Mouse (Mus musculus): ENCODE results near the gene Szrd1. TPM values are rescaled to one million over a fixed set of nuclear protein-coding genes. Genes with fewer than 3 reads are reported as not detected.

Szrd1 gene
- 17.8 and 23.7 TPM in 2 replicates for polyA plus RNA-seq (2014; fragmentation: Nextera tagmentation; extraction: Ambion mirVana)

DNA sequence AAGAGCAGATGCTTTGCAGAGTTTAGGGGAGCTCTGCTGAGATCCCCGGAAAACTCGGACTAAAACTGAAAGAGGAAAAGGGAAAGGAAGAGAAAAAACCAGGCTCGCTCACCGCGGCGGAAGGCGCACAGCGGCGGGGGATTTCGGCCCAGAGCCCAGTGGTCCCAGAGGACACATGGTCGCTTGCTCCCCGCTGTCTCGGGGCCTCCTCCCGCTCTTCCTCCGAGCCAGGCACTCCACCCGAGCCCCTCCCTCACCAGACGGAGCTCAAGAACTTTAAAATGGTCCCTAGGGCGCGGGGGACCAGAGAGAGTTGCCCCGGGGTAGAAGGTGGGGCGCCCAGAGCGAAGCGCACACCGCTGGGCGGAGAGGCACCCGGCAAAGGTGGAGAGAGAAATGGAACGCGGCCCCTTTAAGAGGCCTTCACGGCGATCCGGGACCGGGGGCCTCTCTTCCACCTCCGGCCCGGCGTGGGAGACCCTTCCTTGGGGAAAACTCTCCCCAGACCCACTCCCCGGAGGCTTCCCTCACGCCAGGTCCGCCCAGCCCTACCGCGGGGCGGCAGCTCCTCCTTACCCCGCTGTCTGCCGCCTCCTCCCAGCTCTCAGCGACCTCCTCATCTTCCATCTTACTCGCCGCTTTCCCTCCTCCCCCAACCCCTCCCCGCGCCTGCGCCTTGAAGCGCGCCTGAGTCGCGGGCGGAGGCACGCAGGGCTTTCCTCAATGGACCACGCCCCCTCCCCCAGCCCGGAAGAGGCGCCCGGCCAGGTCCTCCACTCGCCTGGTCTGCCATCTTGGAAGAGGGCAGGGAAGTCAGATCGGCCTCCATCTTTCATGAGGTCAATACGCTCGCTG lies at the start of gene Szrd1:
Gene Szrd1, minus strand, starts transcription at position 660 of the 855 bp plus-strand sequence.
- WGBS: under 1% methylated on average over 60 of the region's 63 CpGs
- Histone ChIP-seq H3K27me3 (ENCODE audit: control insufficient read depth, insufficient read depth, low read length) (no peaks in the 10 kb centered on the region), H3K27ac (peak within 1 kb of the TSS; percentile 97), H3K4me2 (replicated peaks) (peak within 1 kb of the TSS; percentile 92), H3K4me3 (replicated peaks; ENCODE audit: low read length) (peak within 1 kb of the TSS; percentile 92), H3K9me3 (ENCODE audit: control insufficient read depth, low read length) (no peaks in the 10 kb centered on the region), H3K36me3 (replicated peaks; ENCODE audit: control insufficient read depth, insufficient read depth) (no peaks in the 10 kb centered on the region), H3K9ac (peak within 1 kb of the TSS; percentile 87), H3K4me1 (replicated peaks; ENCODE audit: control insufficient read depth, insufficient read depth, low read length) (peaks cover 34% of the 10 kb centered on the region)
- ATAC-seq (ENCODE audit: low FRiP score) (peak; percentile 94), DNase-seq (ENCODE audit: low spot score) (peak; percentile 98)

DNA sequence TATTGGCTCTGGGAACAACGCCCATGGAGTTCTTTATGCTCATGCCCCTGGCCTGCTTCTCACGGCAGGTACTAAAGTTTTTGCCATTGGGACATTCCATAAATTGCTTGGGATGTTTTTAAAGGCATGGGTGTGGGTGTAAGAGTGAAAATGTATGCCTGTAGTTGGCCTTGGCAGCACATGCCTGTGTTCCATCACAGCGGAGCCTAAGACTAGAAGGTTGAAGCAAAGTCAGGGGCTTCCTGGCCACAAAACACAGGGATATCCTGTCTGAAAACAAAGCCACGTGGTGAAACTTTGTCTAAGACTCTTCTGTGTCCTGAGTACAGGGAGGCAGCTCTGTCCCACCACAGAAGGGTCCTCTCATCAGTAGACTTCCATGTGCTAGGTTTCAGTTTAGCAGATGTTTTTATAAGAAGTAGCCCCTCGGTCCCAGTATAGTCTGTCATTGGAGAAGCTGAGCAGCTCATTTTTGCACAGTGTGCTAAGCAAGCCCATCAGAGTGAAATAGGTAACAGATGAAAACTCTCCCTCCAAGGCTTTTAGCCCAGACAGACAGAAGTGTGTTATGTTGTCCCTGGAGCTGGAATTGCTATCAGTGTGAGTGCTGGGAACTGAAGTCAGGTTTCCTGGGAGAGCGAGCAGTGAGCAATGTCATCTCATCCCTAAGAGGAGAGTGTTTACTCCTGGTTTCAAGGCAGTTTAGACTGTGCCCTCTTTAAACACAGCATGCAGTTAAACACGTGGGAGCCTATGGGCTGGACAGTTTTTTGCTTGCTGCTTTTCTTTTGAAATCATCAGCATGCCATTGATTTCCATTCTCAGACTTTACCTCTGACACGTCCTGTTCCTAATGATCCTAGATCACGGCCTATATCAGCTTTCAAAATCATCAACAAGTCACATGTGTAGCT lies 47.6 kb upstream of the Szrd1 start:
- H3K9ac ChIP-seq: no peak overlapping the region
- 80% methylated on average over 9 of the region's 9 CpGs for WGBS
- no peak overlapping the region for H3K27ac ChIP-seq
- DNase-seq (ENCODE audit: low spot score) (no peak), ATAC-seq (ENCODE audit: low FRiP score) (no peak)
- no peaks in the 10 kb centered on the region for H3K9me3 ChIP-seq (ENCODE audit: control insufficient read depth, low read length)
- no peaks in the 10 kb centered on the region for H3K27me3 ChIP-seq (ENCODE audit: control insufficient read depth, insufficient read depth, low read length)
- H3K4me2 ChIP-seq (replicated peaks): no peak overlapping the region
- H3K4me1 ChIP-seq (replicated peaks; ENCODE audit: control insufficient read depth, insufficient read depth, low read length): no peaks in the 10 kb centered on the region
- no peak overlapping the region for H3K4me3 ChIP-seq (replicated peaks; ENCODE audit: low read length)
- H3K36me3 ChIP-seq (replicated peaks; ENCODE audit: control insufficient read depth, insufficient read depth): peaks cover 26% of the 10 kb centered on the region

DNA sequence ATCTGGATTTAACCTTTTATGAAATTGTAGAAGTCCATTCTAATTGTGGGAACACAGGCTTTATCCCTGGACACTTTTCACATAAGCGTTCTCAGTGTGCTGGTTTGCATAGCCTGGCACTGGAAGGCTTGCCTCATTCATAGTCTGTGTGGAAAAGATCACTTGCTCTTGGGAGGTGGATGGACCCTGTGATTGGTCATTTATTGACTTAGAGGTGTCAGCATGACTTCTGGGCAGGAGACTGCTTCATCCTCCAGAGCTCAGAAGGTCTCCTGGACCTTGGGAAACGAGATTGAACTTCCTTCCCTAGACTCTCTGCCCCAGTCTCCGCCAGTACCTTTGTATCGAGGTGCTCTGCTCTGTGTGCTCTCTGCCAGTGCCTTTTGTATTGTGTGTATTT lies 44.9 kb upstream of the Szrd1 start:
- H3K4me3 ChIP-seq (replicated peaks; ENCODE audit: low read length): no peak overlapping the region
- no peak for DNase-seq (ENCODE audit: low spot score)
- H3K27me3 ChIP-seq (ENCODE audit: control insufficient read depth, insufficient read depth, low read length): no peaks in the 10 kb centered on the region
- peaks cover 30% of the 10 kb centered on the region for H3K36me3 ChIP-seq (replicated peaks; ENCODE audit: control insufficient read depth, insufficient read depth)
- H3K9ac ChIP-seq: no peak overlapping the region
- H3K27ac ChIP-seq: no peak overlapping the region
- no peak for ATAC-seq (ENCODE audit: low FRiP score)
- 91% methylated on average over 4 of the region's 4 CpGs for WGBS
- no peak overlapping the region for H3K4me2 ChIP-seq (replicated peaks)
- no peaks in the 10 kb centered on the region for H3K4me1 ChIP-seq (replicated peaks; ENCODE audit: control insufficient read depth, insufficient read depth, low read length)
- no peaks in the 10 kb centered on the region for H3K9me3 ChIP-seq (ENCODE audit: control insufficient read depth, low read length)

GRCm38 (mm10) chr4:141183932-141184331 lies 44.4 kb upstream of the Szrd1 start:
- ATAC-seq (ENCODE audit: low FRiP score) (no peak), DNase-seq (ENCODE audit: low spot score) (no peak)
- peaks cover 30% of the 10 kb centered on the region for H3K36me3 ChIP-seq (replicated peaks; ENCODE audit: control insufficient read depth, insufficient read depth)
- H3K4me3 ChIP-seq (replicated peaks; ENCODE audit: low read length): no peak overlapping the region
- H3K27me3 ChIP-seq (ENCODE audit: control insufficient read depth, insufficient read depth, low read length): no peaks in the 10 kb centered on the region
- no peak overlapping the region for H3K9ac ChIP-seq
- 100% methylated on average over 2 of the region's 2 CpGs for WGBS
- H3K4me1 ChIP-seq (replicated peaks; ENCODE audit: control insufficient read depth, insufficient read depth, low read length): no peaks in the 10 kb centered on the region
- H3K4me2 ChIP-seq (replicated peaks): no peak overlapping the region
- H3K9me3 ChIP-seq (ENCODE audit: control insufficient read depth, low read length): no peaks in the 10 kb centered on the region
- H3K27ac ChIP-seq: no peak overlapping the region

- no peak for ATAC-seq (ENCODE audit: low FRiP score)
- Histone ChIP-seq H3K4me2 (replicated peaks) (no peak overlapping the region), H3K36me3 (replicated peaks; ENCODE audit: control insufficient read depth, insufficient read depth) (peaks cover 37% of the 10 kb centered on the region), H3K27ac (no peak overlapping the region), H3K4me3 (replicated peaks; ENCODE audit: low read length) (no peak overlapping the region), H3K9me3 (ENCODE audit: control insufficient read depth, low read length) (no peaks in the 10 kb centered on the region), H3K4me1 (replicated peaks; ENCODE audit: control insufficient read depth, insufficient read depth, low read length) (peaks cover 3% of the 10 kb centered on the region; the same call in 1 of the 2 replicates), H3K27me3 (ENCODE audit: control insufficient read depth, insufficient read depth, low read length) (no peaks in the 10 kb centered on the region), H3K9ac (no peak overlapping the region)
- WGBS: 96% methylated on average over 6 of the region's 6 CpGs
- DNase-seq (ENCODE audit: low spot score): no peak
Measured at GRCm38 (mm10) chr4:141181981-141182380, 42.4 kb upstream of the Szrd1 start.

DNA sequence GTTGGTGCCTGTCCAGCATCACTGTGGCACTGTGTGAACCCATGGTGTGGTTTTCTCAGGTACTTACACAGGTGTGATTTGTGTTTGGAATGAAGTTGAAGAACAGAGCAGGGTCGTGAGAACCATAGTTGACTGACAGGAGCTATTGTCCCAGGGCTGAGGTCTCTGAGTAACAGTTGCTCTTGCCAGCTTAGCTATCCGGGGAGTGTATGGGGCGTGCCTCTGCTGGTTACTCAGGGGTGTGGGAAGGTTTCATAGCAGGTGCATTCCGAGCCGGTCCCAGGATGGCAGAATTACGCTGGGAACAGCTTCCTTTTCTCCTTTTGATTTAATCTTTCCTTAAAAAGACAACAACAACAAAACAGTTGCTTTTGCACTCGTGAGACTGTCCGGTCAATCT lies 41.3 kb upstream of the Szrd1 start:
- no peak for ATAC-seq (ENCODE audit: low FRiP score)
- Histone ChIP-seq H3K4me1 (replicated peaks; ENCODE audit: control insufficient read depth, insufficient read depth, low read length) (peaks cover 3% of the 10 kb centered on the region; the same call in 1 of the 2 replicates), H3K4me3 (replicated peaks; ENCODE audit: low read length) (no peak overlapping the region), H3K9ac (no peak overlapping the region), H3K36me3 (replicated peaks; ENCODE audit: control insufficient read depth, insufficient read depth) (peaks cover 47% of the 10 kb centered on the region), H3K27ac (no peak overlapping the region), H3K27me3 (ENCODE audit: control insufficient read depth, insufficient read depth, low read length) (no peaks in the 10 kb centered on the region), H3K9me3 (ENCODE audit: control insufficient read depth, low read length) (no peaks in the 10 kb centered on the region), H3K4me2 (replicated peaks) (no peak overlapping the region)
- no peak for DNase-seq (ENCODE audit: low spot score)
- 85% methylated on average over 8 of the region's 8 CpGs for WGBS

DNA sequence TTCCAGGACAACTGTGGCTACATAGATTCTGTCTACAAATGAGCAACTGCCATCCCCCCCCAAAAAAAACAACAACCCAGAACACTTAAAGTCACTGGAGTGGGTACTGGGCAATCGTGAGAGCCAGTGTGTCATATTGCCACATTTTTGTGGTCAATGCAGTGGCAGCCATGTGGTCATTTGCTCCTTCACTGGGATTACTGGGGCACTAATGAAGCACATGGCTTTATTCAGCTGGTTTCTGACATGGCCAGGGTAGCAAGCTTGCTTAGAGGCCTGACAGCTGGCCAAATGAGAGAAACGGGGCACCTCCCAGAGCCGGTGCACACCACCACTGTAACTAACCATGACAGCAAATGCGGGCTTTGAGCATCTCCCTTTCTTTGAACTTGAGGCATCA lies 38.9 kb upstream of the Szrd1 start:
- 59% methylated on average over 4 of the region's 4 CpGs for WGBS
- no peaks in the 10 kb centered on the region for H3K9me3 ChIP-seq (ENCODE audit: control insufficient read depth, low read length)
- no peaks in the 10 kb centered on the region for H3K27me3 ChIP-seq (ENCODE audit: control insufficient read depth, insufficient read depth, low read length)
- peaks cover 3% of the 10 kb centered on the region; the same call in 1 of the 2 replicates for H3K4me1 ChIP-seq (replicated peaks; ENCODE audit: control insufficient read depth, insufficient read depth, low read length)
- ATAC-seq (ENCODE audit: low FRiP score) (no peak), DNase-seq (ENCODE audit: low spot score) (no peak)
- H3K4me2 ChIP-seq (replicated peaks): no peak overlapping the region
- no peak overlapping the region for H3K4me3 ChIP-seq (replicated peaks; ENCODE audit: low read length)
- no peak overlapping the region for H3K27ac ChIP-seq
- H3K36me3 ChIP-seq (replicated peaks; ENCODE audit: control insufficient read depth, insufficient read depth): peaks cover 56% of the 10 kb centered on the region
- H3K9ac ChIP-seq: no peak overlapping the region

GRCm38 (mm10) chr4:141176328-141176838 lies 36.8 kb upstream of the Szrd1 start:
- H3K27me3 ChIP-seq (ENCODE audit: control insufficient read depth, insufficient read depth, low read length): no peaks in the 10 kb centered on the region
- no peak overlapping the region for H3K9ac ChIP-seq
- H3K4me3 ChIP-seq (replicated peaks; ENCODE audit: low read length): no peak overlapping the region
- no peak for DNase-seq (ENCODE audit: low spot score)
- H3K4me2 ChIP-seq (replicated peaks): no peak overlapping the region
- peaks cover 57% of the 10 kb centered on the region for H3K36me3 ChIP-seq (replicated peaks; ENCODE audit: control insufficient read depth, insufficient read depth)
- H3K27ac ChIP-seq: peak overlapping the region; percentile 20; the same call in 1 of the 2 replicates
- H3K4me1 ChIP-seq (replicated peaks; ENCODE audit: control insufficient read depth, insufficient read depth, low read length): peaks cover 3% of the 10 kb centered on the region; the same call in 1 of the 2 replicates
- 89% methylated on average over 10 of the region's 10 CpGs for WGBS
- no peaks in the 10 kb centered on the region for H3K9me3 ChIP-seq (ENCODE audit: control insufficient read depth, low read length)
- ATAC-seq (ENCODE audit: low FRiP score): no peak

- Histone ChIP-seq H3K27ac (peak overlapping the region; percentile 20; the same call in 1 of the 2 replicates), H3K27me3 (ENCODE audit: control insufficient read depth, insufficient read depth, low read length) (no peaks in the 10 kb centered on the region), H3K4me1 (replicated peaks; ENCODE audit: control insufficient read depth, insufficient read depth, low read length) (peaks cover 3% of the 10 kb centered on the region; the same call in 1 of the 2 replicates), H3K4me2 (replicated peaks) (no peak overlapping the region), H3K9me3 (ENCODE audit: control insufficient read depth, low read length) (no peaks in the 10 kb centered on the region), H3K9ac (no peak overlapping the region), H3K36me3 (replicated peaks; ENCODE audit: control insufficient read depth, insufficient read depth) (peaks cover 57% of the 10 kb centered on the region), H3K4me3 (replicated peaks; ENCODE audit: low read length) (no peak overlapping the region)
- WGBS: 69% methylated on average over 5 of the region's 5 CpGs
- no peak for DNase-seq (ENCODE audit: low spot score)
- ATAC-seq (ENCODE audit: low FRiP score): no peak
Measured at GRCm38 (mm10) chr4:141175783-141176182, 36.2 kb upstream of the Szrd1 start.

Data from hindbrain, embryonic 14.5 days (tissue).